Mouse (Mus musculus) cortical plate, adult 2 months (tissue): ENCODE measurements at regions not wholly inside any gene's neighbourhood (a gene's known extent, or its start where the extent isn't known, plus 50 kb on each side); places are given as distances from the start of the nearest gene placed in this dataset.

Experiments used
- H3K27ac ChIP-seq: fragments of 200-500 bp; 2 replicates; pipeline ENCODE4 v1.5.1; 2012; ENCODE audit warnings: low read length, control low read depth, inconsistent platforms; ENCODE audit not compliant: insufficient read depth
- H3K4me1 ChIP-seq: fragments of 200-500 bp; 2 replicates; pipeline ENCODE4 v1.6.1; 2011; ENCODE audit warnings: low read length; ENCODE audit not compliant: control insufficient read depth, insufficient read depth
- H3K4me3 ChIP-seq: fragments of 200-500 bp; 2 replicates; pipeline ENCODE4 v1.5.1; 2011; ENCODE audit warnings: mild to moderate bottlenecking, low read length, control low read depth; ENCODE audit not compliant: insufficient read depth
- CTCF ChIP-seq: fragments of 200-500 bp; IDR thresholded peaks from 2 replicates; pipeline ENCODE4 v1.5.1; 2011; ENCODE audit warnings: mild to moderate bottlenecking, control low read depth, low read length; ENCODE audit not compliant: insufficient read depth; ENCODE audit errors: extremely low read depth
- POLR2A ChIP-seq: fragments of 200-500 bp; IDR thresholded peaks from 2 replicates; pipeline ENCODE4 v1.6.1; 2011; ENCODE audit warnings: mild to moderate bottlenecking, low read length, control low read depth; ENCODE audit not compliant: insufficient read depth; ENCODE audit errors: extremely low read depth

- Histone ChIP-seq H3K4me1 (no peaks in the 10 kb centered on the region), H3K4me3 (no peak overlapping the region), H3K27ac (no peak overlapping the region)
- TF ChIP-seq CTCF (no peak), POLR2A (no peak)
Measured at GRCm38 (mm10) chr2:116942321-116942791, 63.9 kb downstream of the Tmco5 start.

- no peaks in the 10 kb centered on the region; the same call in none of the 2 replicates for H3K4me1 ChIP-seq
- H3K27ac ChIP-seq = no peak overlapping the region
- H3K4me3 ChIP-seq = no peak overlapping the region
- no peak for TF ChIP-seq CTCF
- no peak for TF ChIP-seq POLR2A
Measured at GRCm38 (mm10) chr2:116948538-116948937, 70.0 kb downstream of the Tmco5 start.

DNA sequence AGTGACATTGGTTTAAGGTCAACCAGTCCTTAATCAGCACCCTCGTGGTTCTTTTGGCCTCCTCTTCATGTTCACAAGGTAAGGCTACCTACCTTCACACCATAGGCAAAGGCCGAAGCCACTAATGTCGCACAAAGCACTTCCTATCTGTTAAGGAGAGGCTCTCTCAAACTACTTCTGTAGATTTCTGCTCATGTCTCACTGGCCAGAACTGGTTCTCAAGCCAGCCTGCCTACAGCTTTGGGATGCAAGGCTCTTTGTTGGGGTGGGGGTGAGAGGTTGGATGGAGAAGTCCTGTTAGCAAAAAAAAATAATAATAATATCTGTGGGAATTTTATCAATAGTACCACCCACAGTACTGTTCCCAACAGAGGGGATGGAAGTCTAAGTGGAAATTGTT, 71.2 kb downstream of the Tmco5 start:
- TF ChIP-seq POLR2A (no peak), CTCF (no peak)
- Histone ChIP-seq H3K4me1 (no peaks in the 10 kb centered on the region; the same call in none of the 2 replicates), H3K27ac (no peak overlapping the region), H3K4me3 (no peak overlapping the region)

GRCm38 (mm10) chr2:116950154-116950553, 71.7 kb downstream of the Tmco5 start:
- no peak overlapping the region for H3K4me3 ChIP-seq
- no peaks in the 10 kb centered on the region; the same call in none of the 2 replicates for H3K4me1 ChIP-seq
- TF ChIP-seq POLR2A = no peak
- no peak for TF ChIP-seq CTCF
- H3K27ac ChIP-seq = no peak overlapping the region

- no peak overlapping the region for H3K27ac ChIP-seq
- no peak overlapping the region for H3K4me3 ChIP-seq
- no peak for TF ChIP-seq POLR2A
- no peaks in the 10 kb centered on the region; the same call in none of the 2 replicates for H3K4me1 ChIP-seq
Measured at GRCm38 (mm10) chr2:116951481-116951880, 73.0 kb downstream of the Tmco5 start.

- no peak for TF ChIP-seq CTCF
- no peak for TF ChIP-seq POLR2A
- Histone ChIP-seq H3K4me1 (no peaks in the 10 kb centered on the region; the same call in none of the 2 replicates), H3K27ac (no peak overlapping the region), H3K4me3 (no peak overlapping the region)
Measured at GRCm38 (mm10) chr2:116954280-116954679, 75.8 kb downstream of the Tmco5 start.

DNA sequence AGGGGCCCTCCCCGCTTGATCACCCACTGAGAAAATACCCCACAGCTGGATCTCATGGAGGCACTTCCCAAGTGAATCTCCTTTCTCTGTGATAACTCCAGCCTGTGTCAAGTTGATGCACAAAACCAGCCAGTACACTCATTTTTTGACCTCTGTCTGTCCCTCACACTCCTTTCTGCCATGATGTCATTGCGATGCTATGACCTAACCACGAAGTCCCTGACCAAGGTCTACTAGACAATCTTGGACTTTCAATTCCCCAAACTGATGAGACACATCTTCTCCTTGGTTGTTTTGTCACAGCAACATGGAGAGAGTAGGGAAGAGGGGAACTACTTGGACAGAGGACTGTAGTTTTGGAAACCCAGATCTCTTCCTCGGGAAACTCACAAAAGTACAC, 76.4 kb downstream of the Tmco5 start:
- no peaks in the 10 kb centered on the region; the same call in none of the 2 replicates for H3K4me1 ChIP-seq
- H3K27ac ChIP-seq = no peak overlapping the region
- H3K4me3 ChIP-seq = no peak overlapping the region
- TF ChIP-seq CTCF = no peak
- no peak for TF ChIP-seq POLR2A

DNA sequence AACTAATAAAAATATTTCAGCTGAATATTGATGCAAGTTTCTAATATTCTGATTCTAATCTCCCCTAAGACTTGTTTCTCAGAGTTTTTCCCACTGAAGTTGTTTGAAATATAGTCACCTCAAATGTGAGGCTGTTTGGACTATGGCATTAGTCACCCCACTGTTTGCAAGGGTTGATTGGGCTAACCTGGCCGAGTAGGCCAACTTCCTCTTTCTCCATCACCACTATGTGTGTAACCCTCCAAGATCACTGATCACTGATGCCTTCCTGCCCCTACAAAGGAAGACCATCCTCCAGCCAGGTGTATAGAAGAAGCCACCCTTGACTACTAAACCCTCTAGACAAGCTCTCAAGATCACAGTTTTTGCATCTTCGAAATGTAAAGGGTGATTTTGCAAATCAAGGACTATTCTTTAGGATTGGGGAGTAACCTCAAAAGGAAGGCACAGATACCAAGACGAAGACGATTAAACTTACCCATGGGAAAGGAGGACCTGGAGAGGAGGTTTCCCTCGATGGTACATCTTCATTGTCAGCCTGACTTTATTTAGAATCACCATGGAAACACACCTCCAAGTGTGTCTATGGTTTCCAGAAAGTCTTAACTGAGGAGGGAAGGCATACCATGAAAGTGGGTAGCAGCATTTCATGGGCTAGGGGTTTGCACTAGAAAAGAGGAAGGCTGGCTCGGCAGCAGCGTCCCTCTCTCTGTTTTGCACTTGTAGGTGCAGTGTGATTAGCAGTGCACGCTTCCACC, 84.8 kb downstream of the Tmco5 start:
- Histone ChIP-seq H3K4me1 (peaks cover 3% of the 10 kb centered on the region; the same call in 1 of the 2 replicates), H3K4me3 (no peak overlapping the region), H3K27ac (peak overlapping the region; percentile 49; the same call in 1 of the 2 replicates)
- TF ChIP-seq POLR2A (no peak), CTCF (no peak)

- Histone ChIP-seq H3K4me3 (no peak overlapping the region), H3K27ac (no peak overlapping the region), H3K4me1 (peaks cover 3% of the 10 kb centered on the region; the same call in 1 of the 2 replicates)
- TF ChIP-seq CTCF = no peak
- no peak for TF ChIP-seq POLR2A
Measured at GRCm38 (mm10) chr2:116966266-116966665, 87.8 kb downstream of the Tmco5 start.
